8 mouse cellular contexts compared by ENCODE assay signal in the genomic region with DNA sequence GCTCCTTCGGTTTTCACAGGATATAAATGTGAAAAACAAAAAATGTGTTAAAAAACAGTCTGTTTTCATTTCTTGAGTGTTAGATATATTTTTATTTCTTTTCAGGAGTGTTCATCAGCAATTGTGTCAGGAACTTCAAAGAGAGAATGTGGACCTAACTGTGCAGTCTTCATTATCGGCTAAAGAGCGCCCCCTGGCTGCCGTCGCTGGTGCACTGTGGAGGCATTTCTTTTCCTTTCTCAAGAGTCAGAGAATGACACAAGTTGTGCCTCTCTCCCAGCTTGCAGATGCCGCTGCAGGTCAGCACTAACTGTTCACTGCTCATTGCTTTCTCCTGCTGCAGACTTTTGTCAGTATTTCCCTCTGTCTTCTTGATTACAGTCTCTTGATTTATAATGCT.
A peak's percentile ranks its signal among the peaks of the same experiment; 100 is the strongest.
DNase-seq lines count a peak whose midpoint lies in the region; ATAC-seq and TF ChIP-seq lines count a peak whose summit lies in the region.

No protein-coding gene starts in this region.

- H3K4me2 ChIP-seq in heart, embryonic 12.5 days, result no peak overlapping the region
- no peak overlapping the region for H3K4me2 ChIP-seq in midbrain, embryonic 14.5 days (ENCODE audit: low read length)

- no peak overlapping the region for H3K4me3 ChIP-seq in heart, embryonic 12.5 days
- H3K4me3 ChIP-seq in midbrain, embryonic 14.5 days (replicated peaks; ENCODE audit: low read depth, low read length), result no peak overlapping the region
- no peak overlapping the region for H3K4me3 ChIP-seq in small intestine, adult 2 months (ENCODE audit: low read depth, low read length)

- H3K27ac ChIP-seq in heart, embryonic 12.5 days (ENCODE audit: poor library complexity, severe bottlenecking), result no peak overlapping the region
- H3K27ac ChIP-seq in midbrain, embryonic 14.5 days (replicated peaks; ENCODE audit: low read depth, low read length), result no peak overlapping the region
- no peak overlapping the region for H3K27ac ChIP-seq in small intestine, adult 2 months (ENCODE audit: insufficient read depth, low read depth, low read length)

- peak; percentile 94; the same call in 1 of the 2 replicates for TF ChIP-seq CTCF in small intestine, adult 2 months (IDR thresholded peaks at IDR 0.05; ENCODE audit: extremely low read depth, insufficient read length, insufficient replicate concordance, low read depth, low read length)

- no peak for TF ChIP-seq POLR2A in small intestine, adult 2 months (IDR thresholded peaks at IDR 0.05; ENCODE audit: low read depth, low read length)

- intact Hi-C loops in left cerebral cortex, postnatal 4 days (cut with DNase I), result loop anchor here (10.0 kb wide), 1 partner anchor 329 kb away; no protein-coding TSS in a partner anchor

- peaks cover 7% of the 10 kb centered on the region for H3K9me3 ChIP-seq in heart, embryonic 12.5 days (replicated peaks)
- H3K9me3 ChIP-seq in midbrain, embryonic 14.5 days (ENCODE audit: control insufficient read depth, low read length), result 0 out of 2 replicates have a peak, but pooled peaks cover 3% of the 10 kb centered on the region

- peak; percentile 90 for DNase-seq in heart, adult 11 months
- DNase-seq in cerebellum, postnatal 4 days (ENCODE audit: low spot score in 2 of 2), result peak; percentile 85 to 87
- DNase-seq in gastrocnemius, adult 8-10 months (ENCODE audit: low spot score in 2 of 2), result peak; percentile 21 to 26
- DNase-seq in kidney, adult 18-20 months, result peak; percentile 81
- peak; percentile 85 for DNase-seq in left cerebral cortex, postnatal 4 days
- peak; percentile 94 for DNase-seq in midbrain, embryonic 14.5 days

- no peaks in the 10 kb centered on the region for H3K27me3 ChIP-seq in heart, embryonic 12.5 days (replicated peaks)
- no peaks in the 10 kb centered on the region for H3K27me3 ChIP-seq in midbrain, embryonic 14.5 days (ENCODE audit: control insufficient read depth, insufficient read depth, low read length)
- H3K27me3 ChIP-seq in small intestine, adult 2 months (ENCODE audit: control insufficient read depth, insufficient read depth, low read length), result no peaks in the 10 kb centered on the region

- H3K4me1 ChIP-seq in heart, embryonic 12.5 days (replicated peaks), result no peaks in the 10 kb centered on the region
- H3K4me1 ChIP-seq in midbrain, embryonic 14.5 days (ENCODE audit: control insufficient read depth, insufficient read depth, low read length), result no peaks in the 10 kb centered on the region
- H3K4me1 ChIP-seq in small intestine, adult 2 months (ENCODE audit: control insufficient read depth, insufficient read depth, insufficient read length, low read length), result no peaks in the 10 kb centered on the region

- no peak overlapping the region for H3K9ac ChIP-seq in heart, embryonic 12.5 days
- no peak overlapping the region for H3K9ac ChIP-seq in midbrain, embryonic 14.5 days (replicated peaks; ENCODE audit: low read length)

- peaks cover 18% of the 10 kb centered on the region for H3K36me3 ChIP-seq in heart, embryonic 12.5 days
- no peaks in the 10 kb centered on the region; the same call in 1 of the 2 replicates for H3K36me3 ChIP-seq in midbrain, embryonic 14.5 days (ENCODE audit: control insufficient read depth, insufficient read depth, low read length)
- peaks cover 2% of the 10 kb centered on the region; the same call in 1 of the 2 replicates for H3K36me3 ChIP-seq in small intestine, adult 2 months (ENCODE audit: control insufficient read depth, insufficient read depth, low read length)

- no peak for ATAC-seq in heart, embryonic 12.5 days (ENCODE audit: insufficient number of reproducible peaks, low FRiP score)
- ATAC-seq in midbrain, embryonic 14.5 days (ENCODE audit: low FRiP score, low TSS enrichment), result peak; percentile 68; the same call in 1 of the 2 replicates

- 18% methylated on average over 6 of the region's 6 CpGs for WGBS in heart, embryonic 12.5 days
- 12% methylated on average over 6 of the region's 6 CpGs for WGBS in midbrain, embryonic 14.5 days
- WGBS in small intestine, adult 2 months, result 20% methylated on average over 6 of the region's 6 CpGs

Comparison
In these comparisons a context has a peak if more than half of its experiments do, and no peak if none do; other contexts are left out.
1. DNase-seq: peak in every context shown above with its lines; median percentile 94 in midbrain, embryonic 14.5 days; 90 in heart, adult 11 months; 86 in cerebellum, postnatal 4 days; 85 in left cerebral cortex, postnatal 4 days; 81 in kidney, adult 18-20 months; 24 in gastrocnemius, adult 8-10 months.